Mouse (Mus musculus) C2C12 (cell line): Measurements from ENCODE around the gene AI413582.

ENCODE experiments used
- CEBPB ChIP-seq: IDR thresholded peaks from one replicate; pipeline ENCODE4 v1.6.1; 2011; ENCODE audit warnings: low read depth, mild to moderate bottlenecking, control low read depth, moderate library complexity
- CTCF ChIP-seq: IDR thresholded peaks from one replicate; pipeline ENCODE4 v1.5.1; 2011; ENCODE audit not compliant: control insufficient read depth, insufficient read depth, insufficient read length
- MAX ChIP-seq: IDR thresholded peaks from one replicate; pipeline ENCODE4 v1.6.1; 2011; ENCODE audit warnings: mild to moderate bottlenecking, control low read depth
- MYOD1 ChIP-seq: IDR thresholded peaks from one replicate; pipeline ENCODE4 v1.6.1; 2011; ENCODE audit warnings: low read depth; ENCODE audit not compliant: control insufficient read depth, insufficient read length
- USF1 ChIP-seq: IDR thresholded peaks from one replicate; pipeline ENCODE4 v1.6.1; 2011; ENCODE audit warnings: low read depth, mild to moderate bottlenecking, control low read depth, moderate library complexity

- TF ChIP-seq CTCF (no peak), CEBPB (no peak), MYOD1 (no peak), MAX (no peak), USF1 (no peak)
These were observed 979 bp downstream of the AI413582 start for GRCm38 (mm10) chr17:27564391-27565162.
